Mouse (Mus musculus) kidney, embryonic 14.5 days (tissue): ENCODE measurements around the gene Zfand2a. TPM values are rescaled to one million over a fixed set of nuclear protein-coding genes. Genes with fewer than 3 reads are reported as not detected.
A peak's percentile ranks its signal among the peaks of the same experiment; 100 is the strongest.

Source experiments
- ATAC-seq: fragments of 200-750 bp; cut with Nextera tagmentation; 2 replicates; pipeline ENCODE4 v1.8.0; 2017; ENCODE audit warnings: moderate number of reproducible peaks, mild to moderate bottlenecking, moderate TSS enrichment, moderate library complexity; ENCODE audit not compliant: low FRiP score, low TSS enrichment
- H3K27ac ChIP-seq: fragments of 300-500 bp; sonication (generic); 2 replicates; pipeline ENCODE4 v1.5.1; 2014; ENCODE audit warnings: low read depth, mild to moderate bottlenecking, low read length, moderate library complexity, mixed read lengths
- H3K27me3 ChIP-seq: fragments of 300-500 bp; sonication (generic); 2 replicates; pipeline ENCODE4 v1.6.1; 2014; ENCODE audit warnings: mild to moderate bottlenecking, low read length; ENCODE audit not compliant: control insufficient read depth, insufficient read depth
- H3K36me3 ChIP-seq: fragments of 300-500 bp; sonication (generic); 2 replicates; pipeline ENCODE4 v1.6.1; 2014; ENCODE audit warnings: low read length, mixed read lengths; ENCODE audit not compliant: control insufficient read depth, insufficient read depth
- H3K4me1 ChIP-seq: fragments of 300-500 bp; sonication (generic); 2 replicates; pipeline ENCODE4 v1.6.1; 2014; ENCODE audit warnings: low read length, mixed read lengths; ENCODE audit not compliant: control insufficient read depth, insufficient read depth
- H3K4me2 ChIP-seq: fragments of 300-500 bp; sonication (generic); replicated peaks from 2 replicates; pipeline ENCODE4 v1.6.1; 2014; ENCODE audit warnings: low read depth, mild to moderate bottlenecking, low read length
- H3K4me3 ChIP-seq: fragments of 300-500 bp; sonication (generic); 2 replicates; pipeline ENCODE4 v1.5.1; 2014; ENCODE audit warnings: mild to moderate bottlenecking, low read length
- H3K9ac ChIP-seq: fragments of 300-500 bp; sonication (generic); 2 replicates; pipeline ENCODE4 v1.6.1; 2014; ENCODE audit warnings: low read depth, mild to moderate bottlenecking, low read length, moderate library complexity
- H3K9me3 ChIP-seq: fragments of 300-500 bp; sonication (generic); 2 replicates; pipeline ENCODE4 v1.6.1; 2016; ENCODE audit warnings: low read length; ENCODE audit not compliant: control insufficient read depth
- WGBS: fragments of 180-500 bp; shearing (Covaris S2); extraction: QIAGEN DNeasy Blood & Tissue Kit; methylation state at CpG from one replicate; pipeline ENCODE4 v1.1.7; 2014; 5-methylcytosine and 5-hydroxymethylcytosine counted together
- polyA plus RNA-seq: library from polyadenylated mRNA; unstranded; fragments of >200 nt; fragmentation: Nextera tagmentation; extraction: Ambion mirVana; gene quantifications from 2 replicates; pipeline ENCODE4 v1.2.1, GENCODE M21; 2014

The Zfand2a gene
- polyA plus RNA-seq, 1 experiment from 2014 or later, result 6.8 TPM

DNA sequence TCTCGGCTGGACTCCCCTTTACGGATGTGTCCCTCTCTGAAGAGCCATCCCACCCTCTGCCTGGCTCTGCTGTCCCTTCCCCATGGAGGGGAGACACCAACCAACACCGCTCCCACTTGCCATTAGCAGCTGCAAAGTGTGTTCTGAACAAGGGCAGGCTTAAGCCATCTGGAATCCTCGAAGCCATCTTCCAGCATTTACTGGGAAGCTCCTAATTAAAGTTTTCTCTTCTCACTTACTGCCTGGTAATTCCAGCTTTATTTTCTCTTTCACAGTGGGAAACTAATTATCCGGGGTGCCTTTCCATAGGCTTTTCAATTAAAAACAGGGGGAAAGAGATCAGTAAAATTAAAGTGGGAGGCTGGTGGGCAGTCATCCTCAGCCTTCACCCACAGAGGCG lies 52.0 kb downstream of the Zfand2a start:
- Histone ChIP-seq H3K27ac (no peak overlapping the region), H3K4me3 (no peak overlapping the region), H3K36me3 (no peaks in the 10 kb centered on the region), H3K4me1 (peaks cover 49% of the 10 kb centered on the region), H3K4me2 (no peak overlapping the region), H3K27me3 (no peaks in the 10 kb centered on the region), H3K9me3 (no peaks in the 10 kb centered on the region), H3K9ac (no peak overlapping the region)
- WGBS, result 47% methylated on average over 6 of the region's 6 CpGs
- no peak for ATAC-seq

DNA sequence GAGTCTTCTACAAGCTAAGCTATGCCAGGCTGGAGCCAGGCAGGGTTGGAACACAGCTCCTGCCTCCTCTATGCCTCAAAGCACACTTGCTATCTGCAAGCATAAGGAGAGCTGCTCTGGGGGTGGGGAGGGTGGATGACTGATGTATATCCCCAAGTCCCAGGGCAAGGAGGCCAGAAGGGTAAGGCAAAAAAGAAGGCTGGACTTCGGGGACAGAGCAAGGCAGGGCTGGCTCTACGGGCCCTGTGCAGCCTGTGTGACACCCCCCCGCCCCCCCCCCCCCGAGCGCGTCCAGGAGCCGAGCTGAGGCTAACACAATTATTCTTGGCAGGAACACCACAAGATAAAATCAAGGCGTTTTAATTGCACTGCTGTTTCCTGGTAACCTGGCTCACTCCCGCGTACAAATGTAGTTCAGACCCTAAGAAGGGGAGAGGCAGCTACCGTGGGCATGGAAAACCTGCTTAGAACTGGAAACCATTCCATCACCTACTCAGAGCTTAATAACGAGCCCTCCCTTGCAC lies 54.5 kb downstream of the Zfand2a start:
- peaks cover 48% of the 10 kb centered on the region for H3K4me1 ChIP-seq
- ATAC-seq, result peak; percentile 47; the same call in 1 of the 2 replicates
- no peaks in the 10 kb centered on the region for H3K9me3 ChIP-seq
- no peak overlapping the region for H3K9ac ChIP-seq
- peak overlapping the region; percentile 32; the same call in 1 of the 2 replicates for H3K27ac ChIP-seq
- H3K4me3 ChIP-seq, result no peak overlapping the region
- no peaks in the 10 kb centered on the region for H3K36me3 ChIP-seq
- no peak overlapping the region for H3K4me2 ChIP-seq
- 17% methylated on average over 12 of the region's 12 CpGs for WGBS
- no peaks in the 10 kb centered on the region for H3K27me3 ChIP-seq

DNA sequence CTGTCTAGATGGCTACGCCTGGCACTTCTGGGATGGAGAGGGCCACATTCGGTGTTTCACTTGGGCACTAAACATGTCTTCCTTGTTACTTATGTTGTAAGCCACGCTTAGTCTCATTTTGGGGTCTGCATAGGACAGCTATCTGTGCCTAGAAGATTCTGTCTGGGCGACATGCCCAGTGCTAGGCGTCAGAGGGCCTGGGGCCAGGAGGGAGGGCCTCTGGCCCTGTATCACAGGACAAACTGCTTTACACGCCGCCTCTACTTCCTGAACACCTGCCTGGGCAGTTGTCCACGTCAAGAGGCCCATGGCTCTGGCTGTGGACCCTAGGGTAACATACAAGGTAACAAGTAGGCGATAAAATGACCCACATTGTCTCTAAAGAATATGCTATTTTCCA lies 56.4 kb downstream of the Zfand2a start:
- no peaks in the 10 kb centered on the region for H3K36me3 ChIP-seq
- no peaks in the 10 kb centered on the region for H3K27me3 ChIP-seq
- H3K9me3 ChIP-seq, result no peaks in the 10 kb centered on the region
- H3K27ac ChIP-seq, result no peak overlapping the region
- H3K4me3 ChIP-seq, result no peak overlapping the region
- 80% methylated on average over 9 of the region's 9 CpGs for WGBS
- peaks cover 56% of the 10 kb centered on the region for H3K4me1 ChIP-seq
- H3K4me2 ChIP-seq, result no peak overlapping the region
- ATAC-seq, result no peak
- H3K9ac ChIP-seq, result no peak overlapping the region

DNA sequence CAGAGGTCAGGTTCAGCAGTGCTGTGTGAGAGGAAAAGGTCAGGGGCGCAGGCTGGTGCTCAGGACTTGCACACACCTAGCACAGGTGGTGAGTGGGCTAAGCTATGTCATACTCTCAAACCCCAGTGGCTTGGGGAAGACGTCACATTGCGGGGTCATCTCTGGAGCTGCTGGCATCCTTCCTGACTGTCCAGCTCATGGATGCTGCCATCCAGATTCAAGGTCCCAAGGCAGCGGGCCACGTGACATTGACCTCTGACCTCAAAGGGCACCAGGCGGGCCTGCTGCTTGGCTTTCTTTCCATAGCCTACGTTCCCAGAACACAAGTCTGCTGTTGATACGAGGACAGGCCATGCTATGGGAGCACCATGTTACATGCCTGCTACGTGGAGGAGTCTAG lies 57.3 kb downstream of the Zfand2a start:
- Histone ChIP-seq H3K9me3 (no peaks in the 10 kb centered on the region), H3K27me3 (no peaks in the 10 kb centered on the region), H3K36me3 (no peaks in the 10 kb centered on the region), H3K27ac (no peak overlapping the region), H3K4me3 (no peak overlapping the region), H3K9ac (no peak overlapping the region), H3K4me2 (no peak overlapping the region), H3K4me1 (peaks cover 47% of the 10 kb centered on the region)
- WGBS, result 86% methylated on average over 9 of the region's 9 CpGs
- ATAC-seq, result no peak

DNA sequence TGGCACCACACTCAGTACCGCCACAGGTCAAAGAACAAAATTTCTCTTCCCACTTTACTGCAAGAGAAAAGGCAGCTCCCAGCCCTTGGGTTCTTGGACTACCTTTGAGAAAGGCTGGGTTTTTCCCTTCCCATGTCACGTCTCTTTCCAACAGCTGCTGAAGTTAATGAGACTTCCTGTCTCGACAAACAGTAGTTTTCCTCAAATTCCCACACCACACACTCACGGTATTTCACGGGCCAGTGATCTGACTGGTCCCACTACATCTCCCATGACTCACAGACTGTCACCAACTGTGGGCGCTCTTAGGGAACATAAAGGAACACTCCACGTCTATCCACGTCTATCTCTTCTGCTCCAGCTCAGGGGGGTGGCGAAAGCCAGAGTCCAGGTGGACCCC lies 59.2 kb downstream of the Zfand2a start:
- Histone ChIP-seq H3K27ac (no peak overlapping the region), H3K27me3 (no peaks in the 10 kb centered on the region), H3K4me3 (no peak overlapping the region), H3K4me1 (peaks cover 30% of the 10 kb centered on the region), H3K9me3 (no peaks in the 10 kb centered on the region), H3K36me3 (no peaks in the 10 kb centered on the region), H3K9ac (no peak overlapping the region), H3K4me2 (no peak overlapping the region)
- 45% methylated on average over 9 of the region's 9 CpGs for WGBS
- ATAC-seq, result no peak

DNA sequence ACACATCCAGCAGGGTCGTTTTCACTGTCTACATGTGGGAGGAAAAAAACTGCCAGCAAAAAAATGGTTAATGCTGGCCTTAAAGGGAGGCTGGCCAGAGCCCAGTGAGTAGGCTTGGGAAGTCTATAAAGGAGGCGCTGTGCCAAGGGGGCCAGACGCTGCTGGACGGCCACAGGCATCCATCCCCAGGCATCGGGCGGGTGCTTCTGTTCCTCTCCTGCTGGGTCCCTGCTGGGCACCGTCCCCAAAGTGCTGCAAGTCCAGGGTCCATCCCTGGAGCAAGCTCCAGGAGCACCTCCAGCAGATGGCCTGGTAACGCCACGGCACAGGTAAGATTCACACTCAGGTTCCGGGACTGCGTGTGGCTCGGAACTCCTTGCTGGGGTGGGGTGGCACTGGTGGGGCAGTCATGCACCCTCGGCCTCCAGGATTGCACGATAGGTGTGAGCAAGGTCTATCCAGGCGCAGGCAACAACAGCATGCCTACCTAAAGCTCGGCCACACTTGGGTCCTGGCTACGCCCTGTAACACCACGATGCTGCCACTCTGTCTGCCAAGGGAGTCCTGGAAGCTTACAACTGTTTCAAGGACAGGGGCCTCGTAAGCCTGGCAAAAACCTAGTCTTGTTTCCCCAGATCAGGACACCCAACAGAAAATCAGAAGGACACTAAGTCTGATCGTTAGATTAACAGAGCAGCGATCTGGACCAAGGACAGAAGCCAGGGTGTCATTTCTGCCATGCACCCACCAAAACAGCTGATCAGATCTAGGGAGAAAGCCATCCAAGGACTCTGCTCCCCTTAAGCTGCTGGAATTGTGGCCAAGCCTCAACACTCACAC lies 61.1 kb downstream of the Zfand2a start, which contains the start of gene Gper1:
Gene Gper1, plus strand, starts transcription at position 126 of the 840 bp plus-strand sequence.
- Histone ChIP-seq H3K4me3 (peak within 1 kb of the TSS; percentile 18; the same call in 1 of the 2 replicates), H3K4me1 (peaks cover 20% of the 10 kb centered on the region; the same call in 1 of the 2 replicates), H3K36me3 (no peaks in the 10 kb centered on the region), H3K27me3 (no peaks in the 10 kb centered on the region), H3K9me3 (no peaks in the 10 kb centered on the region), H3K27ac (no peak within 1 kb of the TSS), H3K9ac (peak within 1 kb of the TSS; percentile 28), H3K4me2 (peak within 1 kb of the TSS; percentile 33)
- WGBS, result 48% methylated on average over 21 of the region's 21 CpGs
- peak; percentile 69; the same call in 1 of the 2 replicates for ATAC-seq

Other genes starting within 250 kb of the Zfand2a start
- gene Get4, start 232.2 kb downstream of the Zfand2a start, polyA plus RNA-seq, result 132 and 156 TPM in 2 replicates
- 0.89 and 1.2 TPM in 2 replicates for gene Adap1, start 158.9 kb downstream of the Zfand2a start, polyA plus RNA-seq
- 105 and 119 TPM in 2 replicates for gene Cox19, start 133.1 kb downstream of the Zfand2a start, polyA plus RNA-seq
- not detected in 2 replicates for gene Cyp2w1, start 131.9 kb downstream of the Zfand2a start, polyA plus RNA-seq
- 2.7 and 3.1 TPM in 2 replicates for gene Gpr146, start 106.9 kb downstream of the Zfand2a start, polyA plus RNA-seq
- gene C130050O18Rik, start 79.3 kb downstream of the Zfand2a start, polyA plus RNA-seq, result 0.47 and 0.77 TPM in 2 replicates
- gene Gper1, start 61.4 kb downstream of the Zfand2a start, polyA plus RNA-seq, result 2.6 and 3.4 TPM in 2 replicates
- gene 3110082I17Rik, start 24.0 kb downstream of the Zfand2a start, polyA plus RNA-seq, result 31.6 and 40.6 TPM in 2 replicates
- gene Uncx, start 58.9 kb upstream of the Zfand2a start, polyA plus RNA-seq, result 130 and 131 TPM in 2 replicates